Mouse (Mus musculus) E14TG2a.4 (cell line): ENCODE measurements around the gene Ap2a2.
"Not testable (repeated sequence)": the region's sequence is repeated elsewhere in the genome, so short reads cannot be mapped to it uniquely, and the experiment has no call there.

Experiments
- CTCF ChIP-seq: conservative IDR thresholded peaks from 2 replicates; pipeline ENCODE4 v1.5.1; 2014; ENCODE audit warnings: low read length
- NANOG ChIP-seq: IDR thresholded peaks from 2 replicates; pipeline ENCODE4 v1.6.1; 2014; ENCODE audit warnings: borderline replicate concordance, low read length, mixed read lengths
- POU5F1 ChIP-seq: IDR thresholded peaks from 2 replicates; pipeline ENCODE4 v1.6.1; 2014; ENCODE audit warnings: low read length, borderline replicate concordance

- not testable (repeated sequence) for TF ChIP-seq CTCF, POU5F1, NANOG
These were observed 77.4 kb downstream of the Ap2a2 start for GRCm38 (mm10) chr7:141639335-141639890.
